Mouse (Mus musculus) retina, postnatal 7 days (tissue): ENCODE measurements at regions not wholly inside any gene's neighbourhood (a gene's known extent, or its start where the extent isn't known, plus 50 kb on each side); places are given as distances from the start of the nearest gene placed in this dataset.
A peak's percentile ranks its signal among the peaks of the same experiment; 100 is the strongest.

ENCODE experiments used
- DNase-seq: peaks from one replicate; pipeline ENCODE4 v3.0.0-alpha.2; 2012; ENCODE audit warnings: low read depth, low spot score

DNA sequence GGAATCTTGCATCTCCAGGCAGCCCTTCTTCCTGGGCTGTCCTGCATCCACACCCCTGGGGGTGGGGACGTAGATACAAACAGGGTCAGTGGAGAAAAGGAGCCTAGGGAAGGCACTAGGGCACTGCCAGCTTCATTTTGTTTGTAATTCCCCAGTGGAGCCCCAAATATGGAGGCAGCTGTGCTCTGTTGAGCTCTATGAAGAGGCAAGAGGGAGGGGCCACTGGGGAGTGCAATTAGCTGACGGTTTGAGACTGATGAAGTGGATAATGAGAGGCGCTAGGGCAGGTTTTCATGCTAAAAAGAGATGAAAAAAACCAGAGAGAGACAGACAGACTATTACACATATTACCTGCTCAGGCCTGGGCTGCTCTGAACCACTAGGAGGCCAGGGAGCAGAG is 135.8 kb upstream of the Grik3 start:
- DNase-seq, result no peak

- no peak for DNase-seq
Observed at GRCm38 (mm10) chr4:125350056-125350455, 140.4 kb upstream of the Grik3 start.

GRCm38 (mm10) chr4:125339056-125339455 is 151.4 kb upstream of the Grik3 start:
- no peak for DNase-seq

DNA sequence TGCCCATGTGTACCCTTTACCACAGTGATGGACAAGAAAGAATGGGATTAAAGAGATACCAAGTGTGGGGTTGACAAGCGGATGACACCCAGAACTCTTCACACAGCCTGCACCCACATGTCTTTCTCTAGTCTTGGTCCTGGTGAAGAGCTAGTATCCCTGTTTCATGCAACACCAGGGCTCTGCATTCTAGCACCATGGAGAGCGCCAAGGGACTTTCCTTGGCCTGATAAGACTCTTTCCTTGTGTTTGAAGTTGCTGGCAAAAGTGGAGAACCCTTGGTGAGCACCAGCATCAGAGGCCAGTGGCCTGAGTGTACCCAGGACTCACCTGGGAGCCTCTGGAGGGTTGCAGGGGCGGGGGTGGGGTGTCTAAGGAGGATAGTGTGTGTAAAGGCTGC is 161.7 kb upstream of the Grik3 start:
- no peak for DNase-seq

DNA sequence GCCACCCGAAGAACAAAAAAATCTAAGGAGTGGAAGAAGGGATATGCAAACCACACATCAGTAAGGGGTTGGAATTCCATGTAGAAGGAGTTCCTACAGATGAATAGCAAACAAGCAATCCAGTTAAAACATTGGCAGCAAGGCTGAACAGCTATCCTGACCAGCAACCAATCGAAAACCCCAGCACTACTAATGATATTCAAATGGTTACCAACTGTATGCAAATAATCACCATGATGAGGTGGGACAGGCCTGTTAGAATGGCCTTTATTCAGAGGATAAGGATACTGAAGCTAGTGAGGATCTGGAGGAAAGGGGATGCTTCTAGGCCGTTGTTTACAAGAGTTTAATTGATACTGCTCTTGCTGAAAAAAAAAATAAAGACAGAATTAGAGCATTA is 166.0 kb upstream of the Grik3 start:
- no peak for DNase-seq

DNA sequence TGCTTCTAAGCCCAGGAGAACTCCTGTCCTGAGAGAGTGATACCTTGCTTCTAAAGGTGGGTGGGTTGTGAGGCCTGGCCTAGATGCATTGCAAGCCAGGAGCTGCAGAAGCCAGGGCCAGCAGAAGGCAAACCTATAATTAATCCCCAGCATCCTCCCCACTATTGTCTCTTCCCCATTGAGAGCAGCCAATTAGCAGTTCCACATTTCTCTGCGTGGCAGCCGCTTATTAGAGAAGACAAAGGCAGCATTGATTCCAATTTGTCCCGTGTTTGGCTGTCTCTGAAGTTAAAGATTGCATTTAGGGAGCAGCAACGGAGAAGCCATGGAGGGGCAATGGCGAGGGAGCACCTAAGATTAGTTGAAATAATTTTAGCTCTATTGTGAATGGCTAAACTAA is 171.2 kb upstream of the Grik3 start:
- no peak for DNase-seq

- no peak for DNase-seq
Observed at GRCm38 (mm10) chr4:125318293-125318692, 172.2 kb upstream of the Grik3 start.

GRCm38 (mm10) chr4:125316876-125317275 is 173.6 kb upstream of the Grik3 start:
- no peak for DNase-seq

- DNase-seq, result no peak
Observed at GRCm38 (mm10) chr4:125315818-125316217, 174.7 kb upstream of the Grik3 start.

- DNase-seq, result no peak
Observed at GRCm38 (mm10) chr4:125313892-125314291, 176.6 kb upstream of the Grik3 start.

DNA sequence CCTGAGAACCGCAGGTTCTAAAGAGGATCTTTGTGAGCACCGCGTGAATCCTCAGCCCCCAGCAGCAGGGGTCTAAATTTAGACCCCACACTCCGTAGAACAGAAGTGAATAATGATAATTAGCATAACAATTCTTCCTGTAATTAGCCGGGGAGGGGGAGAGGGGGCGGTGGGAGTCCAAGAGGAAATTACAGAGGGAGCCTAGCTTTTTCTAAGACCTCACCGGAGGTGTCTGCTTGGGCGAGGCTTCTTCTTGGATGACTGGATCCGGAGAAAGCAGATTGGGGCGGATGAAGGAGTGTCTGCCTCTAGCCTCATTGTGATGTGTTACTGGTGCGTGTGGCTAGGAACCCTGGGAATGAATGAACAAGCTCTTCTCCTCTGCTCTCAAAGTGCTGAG is 177.2 kb upstream of the Grik3 start:
- no peak for DNase-seq

GRCm38 (mm10) chr4:125308171-125308570 is 180.5 kb upstream of the Zc3h12a start:
- DNase-seq, result no peak

- no peak for DNase-seq
Observed at GRCm38 (mm10) chr4:125305766-125306165, 178.1 kb upstream of the Zc3h12a start.

DNA sequence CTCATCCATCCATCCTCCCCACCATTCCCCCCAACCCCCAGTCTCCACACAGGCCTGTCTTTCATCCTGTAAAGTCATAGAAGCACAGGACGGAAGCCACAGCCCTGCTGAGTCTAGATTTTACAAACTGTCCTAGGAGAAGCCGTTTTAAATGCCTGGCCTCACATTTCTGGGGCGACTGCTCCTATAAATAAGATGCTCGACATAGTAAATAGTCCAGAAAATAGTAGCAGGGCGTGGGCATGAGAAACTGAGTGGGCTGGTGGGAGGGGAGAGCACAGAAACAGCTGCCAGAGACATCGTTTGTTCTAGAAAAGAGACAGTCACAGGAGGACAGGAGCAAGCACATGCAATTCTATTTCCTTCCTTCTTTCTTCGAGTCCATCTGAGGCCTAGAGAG is 175.0 kb upstream of the Zc3h12a start:
- DNase-seq, result no peak

GRCm38 (mm10) chr4:125300503-125301457 is 173.1 kb upstream of the Zc3h12a start:
- no peak for DNase-seq

- no peak for DNase-seq
Observed at GRCm38 (mm10) chr4:125290761-125291160, 163.1 kb upstream of the Zc3h12a start.

- DNase-seq, result no peak
Observed at GRCm38 (mm10) chr4:125289709-125290108, 162.1 kb upstream of the Zc3h12a start.

GRCm38 (mm10) chr4:125289031-125289449 is 161.4 kb upstream of the Zc3h12a start:
- no peak for DNase-seq

DNA sequence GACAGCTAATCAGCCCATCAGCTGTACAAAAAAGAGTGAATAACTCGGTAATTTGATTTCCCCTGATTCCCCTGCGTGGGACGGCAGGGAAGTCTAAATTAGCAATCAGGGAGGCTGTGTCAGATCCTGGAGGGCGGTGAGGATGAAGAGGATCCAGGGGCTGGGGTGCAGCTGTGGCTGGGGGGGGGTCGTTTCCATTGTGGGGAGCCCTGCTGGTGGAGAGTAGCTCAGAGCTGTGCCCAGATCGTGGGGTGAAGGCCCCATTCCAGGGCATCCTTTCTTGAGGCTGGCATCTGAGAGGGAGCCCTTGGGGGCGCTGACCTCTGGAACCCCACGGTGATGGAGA is 155.3 kb upstream of the Zc3h12a start:
- DNase-seq, result no peak

DNA sequence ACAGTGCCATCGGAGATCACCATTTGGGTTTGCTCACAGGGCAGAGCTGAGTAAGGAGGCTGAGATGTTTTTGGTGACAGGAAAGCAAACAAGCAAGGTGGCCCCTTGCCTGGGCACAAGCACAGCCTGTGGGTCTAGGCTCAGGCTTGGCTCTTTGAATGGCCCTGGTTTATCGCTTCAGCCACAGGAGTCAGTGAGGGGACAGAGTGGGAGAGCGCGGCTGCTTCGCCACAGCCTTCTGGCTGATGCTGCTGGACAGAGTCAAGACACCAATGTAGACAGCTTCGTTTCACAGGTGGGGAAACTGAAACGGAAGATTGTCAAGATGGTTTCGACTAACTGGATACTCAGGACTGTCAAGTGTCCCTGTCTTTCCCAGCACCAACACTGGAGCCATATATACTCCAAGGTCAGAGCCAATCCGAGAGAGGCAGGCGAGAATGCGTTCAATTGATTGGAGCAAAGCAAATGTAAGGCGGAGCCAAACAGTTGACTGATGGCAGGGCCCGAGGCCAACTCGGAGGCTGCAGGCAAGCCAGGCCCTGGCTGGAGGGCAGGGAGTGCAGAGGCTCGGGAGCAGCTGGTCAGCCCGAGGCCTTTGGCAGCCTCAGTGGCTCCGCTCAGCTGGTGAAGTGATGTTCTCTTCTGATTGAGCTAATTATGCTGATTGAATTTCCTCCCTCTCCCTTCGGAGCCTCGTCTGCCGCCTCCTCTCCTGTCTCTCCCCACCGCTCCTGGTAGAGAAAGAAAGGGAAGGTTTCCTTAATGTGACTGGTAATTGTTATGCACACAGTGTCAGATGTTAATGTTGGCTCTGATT is 154.7 kb upstream of the Zc3h12a start:
- DNase-seq, result peak; percentile 24

GRCm38 (mm10) chr4:125279165-125279564 is 151.5 kb upstream of the Zc3h12a start:
- no peak for DNase-seq

- DNase-seq, result no peak
Observed at GRCm38 (mm10) chr4:125276861-125277260, 149.2 kb upstream of the Zc3h12a start.

DNA sequence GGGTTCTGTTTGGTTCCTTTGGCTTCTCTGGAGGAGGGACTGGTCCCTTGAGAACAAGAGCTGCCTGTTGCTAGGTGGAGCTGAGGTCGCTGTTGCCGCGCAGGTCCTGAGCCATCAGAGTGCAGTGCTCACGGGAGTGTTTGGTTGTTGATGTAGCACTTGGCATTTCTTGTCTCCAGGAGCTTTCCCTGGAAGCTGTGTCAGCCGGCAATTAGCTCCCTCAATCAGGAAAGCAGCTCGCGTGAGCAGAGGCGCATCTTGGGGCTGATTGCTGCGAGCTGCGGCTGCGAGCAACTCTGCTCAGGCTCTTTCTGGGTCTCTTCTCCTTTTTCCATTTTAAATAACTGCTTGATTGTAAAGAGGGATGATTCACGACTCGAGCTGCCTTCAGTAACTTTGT is 147.6 kb upstream of the Zc3h12a start:
- no peak for DNase-seq
